In the genomic region with DNA sequence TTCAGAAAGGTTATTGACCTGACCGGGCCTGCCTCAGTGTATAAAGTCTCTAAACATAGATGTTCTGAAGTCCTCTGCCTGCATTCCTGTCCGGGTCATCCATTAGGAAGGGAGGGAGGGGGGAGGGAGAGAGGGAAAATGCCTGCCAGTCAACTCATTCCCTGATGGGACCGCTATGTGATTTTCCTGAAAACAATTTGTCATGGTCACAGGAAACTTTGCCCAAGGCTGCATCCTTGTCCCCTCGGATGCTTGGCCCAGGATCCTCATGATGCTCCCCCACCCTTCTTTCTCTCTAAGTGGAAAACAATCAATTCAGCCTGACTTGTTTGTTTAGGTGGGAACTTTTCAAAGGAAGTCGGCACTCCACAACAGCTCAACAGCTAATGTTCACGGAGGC, we compare ENCODE assay signal across 17 mouse cellular contexts. TPM values are rescaled to one million over a fixed set of nuclear protein-coding genes. Genes with fewer than 3 reads are reported as not detected.
DNase-seq lines count a peak whose midpoint lies in the region; TF ChIP-seq lines count a peak whose summit lies in the region.
"Had no signal": no experiment of that assay in that cellular context is flagged by ENCODE, and none has a peak within 500 bp of the region (broad histone marks: within the 10 kb centered on the region; RNA-seq: fewer than 3 reads in every experiment).

No protein-coding gene starts in this region.

- TF ChIP-seq CTCF in lung, adult 2 months (IDR thresholded peaks at IDR 0.05; ENCODE audit: insufficient read depth, low read length), result no peak
- no peak for TF ChIP-seq CTCF in layer of hippocampus, adult 2 months (conservative IDR thresholded peaks at IDR 0.05)

- 13% methylated on average over 6 of the region's 6 CpGs for WGBS in lung, adult 2 months

- no peak overlapping the region for H3K4me3 ChIP-seq in lung, adult 2 months (replicated peaks; ENCODE audit: extremely low read depth, low read depth, low read length)
- no peak overlapping the region for H3K4me3 ChIP-seq in layer of hippocampus, adult 2 months
- H3K4me3 ChIP-seq: forebrain, embryonic 12.5 days; gastrocnemius, adult 2 months; limb, embryonic 13.5 days; lung, embryonic 15.5 days; neural tube, embryonic 12.5 days had no signal

- no peak overlapping the region for H3K27ac ChIP-seq in layer of hippocampus, adult 2 months
- H3K27ac ChIP-seq: forebrain, embryonic 12.5 days; gastrocnemius, adult 2 months; limb, embryonic 13.5 days; lung, embryonic 15.5 days; neural tube, embryonic 12.5 days had no signal

- TF ChIP-seq POLR2A in lung, adult 2 months (IDR thresholded peaks at IDR 0.05; ENCODE audit: borderline replicate concordance, extremely low read depth, low read depth, low read length), result no peak

- peaks cover 10% of the 10 kb centered on the region for H3K4me1 ChIP-seq in lung, adult 2 months (ENCODE audit: control insufficient read depth, insufficient read depth, low read length)

- DNase-seq in embryo, embryonic 10 days (ENCODE audit: low spot score), result peak; percentile 66
- no peak for DNase-seq in embryo, embryonic 11 days
- peak; percentile 41 to 64 for DNase-seq in lung, adult 18-20 months
- DNase-seq in lung, adult 2 months, result no peak
- DNase-seq in kidney, postnatal 25 days, result peak; percentile 43 to 79
- DNase-seq in mesoderm, embryonic 11.5 days (ENCODE audit: low read depth, low spot score), result peak; percentile 55
- DNase-seq in layer of hippocampus, adult 2 months (ENCODE audit: low spot score in 2 of 2), result no peak
- DNase-seq in cerebellum, postnatal 14 days, result no peak
- DNase-seq: cerebellum, adult 9-10 months; gastrocnemius, adult 2 months had no signal

RNA-seq across cellular contexts. Expression of a gene that starts 5.2 kb away (rescaled TPM):
- 1,109 and 1,564 TPM in 2 replicates for polyA plus RNA-seq in lung, adult 2 months (2012; rRNA removed)
- 1 to 10 TPM; 7.3 to 7.7 TPM for total RNA-seq in layer of hippocampus, adult 2 months (2021)

RNA-seq across cellular contexts. Expression of a gene that starts 8.7 kb away (rescaled TPM):
- polyA plus RNA-seq in lung, adult 2 months (2012; rRNA removed), result 0.42 and 0.49 TPM in 2 replicates
- not detected for total RNA-seq in layer of hippocampus, adult 2 months (2021)
- total RNA-seq: adrenal gland, adult 18-20 months; gastrocnemius, adult 2 months; left cerebral cortex, adult 18-20 months had no signal
- polyA plus RNA-seq: midbrain, postnatal 0 days had no signal

RNA-seq across cellular contexts. Expression of a gene that starts 20.5 kb away (rescaled TPM):
- polyA plus RNA-seq in lung, adult 2 months (2012; rRNA removed), result 437 and 505 TPM in 2 replicates
- 1 to 10 TPM; 3.4 to 5.0 TPM for total RNA-seq in layer of hippocampus, adult 2 months (2021)

RNA-seq across cellular contexts. Expression of a gene that starts 25.9 kb away (rescaled TPM):
- polyA plus RNA-seq in lung, adult 2 months (2012; rRNA removed), result 131 and 132 TPM in 2 replicates
- total RNA-seq in layer of hippocampus, adult 2 months (2021), result 10 to 100 TPM; 33.8 to 34.9 TPM

RNA-seq across cellular contexts. Expression of a gene that starts 28.9 kb away (rescaled TPM):
- 26.0 and 30.4 TPM in 2 replicates for polyA plus RNA-seq in lung, adult 2 months (2012; rRNA removed)
- 10 to 100 TPM; 28.7 to 32.1 TPM for total RNA-seq in layer of hippocampus, adult 2 months (2021)

Comparison
In these comparisons a context has a peak if more than half of its experiments do, and no peak if none do; other contexts are left out.
1. DNase-seq: peak in embryo, embryonic 10 days (single experiment), lung, adult 18-20 months (2 of 2), kidney, postnatal 25 days (2 of 2) and mesoderm, embryonic 11.5 days (single experiment); none in embryo, embryonic 11 days (single experiment), lung, adult 2 months (single experiment), layer of hippocampus, adult 2 months (0 of 2) and cerebellum, postnatal 14 days (0 of 2).